Mouse (Mus musculus): ENCODE measurements around the gene Olfr432. TPM values are rescaled to one million over a fixed set of nuclear protein-coding genes. Genes with fewer than 3 reads are reported as not detected.

The Olfr432 gene
- polyA plus RNA-seq, 1 experiment: not detected

GRCm38 (mm10) chr1:174051931-174052536, 3.0 kb downstream of the Olfr432 start:
- no peak for DNase-seq (ENCODE audit: low read depth)
- TF ChIP-seq CTCF (IDR thresholded peaks at IDR 0.05; ENCODE audit: borderline replicate concordance, extremely low read depth, insufficient read depth, insufficient read length) (no peak), POLR2A (IDR thresholded peaks at IDR 0.05; ENCODE audit: borderline replicate concordance, extremely low read depth, insufficient read depth, insufficient read length, poor library complexity, severe bottlenecking) (no peak)

GRCm38 (mm10) chr1:174052981-174053380, 4.0 kb downstream of the Olfr432 start:
- TF ChIP-seq CTCF (IDR thresholded peaks at IDR 0.05; ENCODE audit: borderline replicate concordance, extremely low read depth, insufficient read depth, insufficient read length) (no peak), POLR2A (IDR thresholded peaks at IDR 0.05; ENCODE audit: borderline replicate concordance, extremely low read depth, insufficient read depth, insufficient read length, poor library complexity, severe bottlenecking) (no peak)
- no peak for DNase-seq (ENCODE audit: low read depth)

- DNase-seq (ENCODE audit: low read depth): no peak
- no peak for TF ChIP-seq CTCF (IDR thresholded peaks at IDR 0.05; ENCODE audit: borderline replicate concordance, extremely low read depth, insufficient read depth, insufficient read length)
- no peak for TF ChIP-seq POLR2A (IDR thresholded peaks at IDR 0.05; ENCODE audit: borderline replicate concordance, extremely low read depth, insufficient read depth, insufficient read length, poor library complexity, severe bottlenecking)
Observed at GRCm38 (mm10) chr1:174055248-174055647, 6.2 kb downstream of the Olfr432 start.

- no peak for DNase-seq (ENCODE audit: low read depth)
- TF ChIP-seq CTCF (IDR thresholded peaks at IDR 0.05; ENCODE audit: borderline replicate concordance, extremely low read depth, insufficient read depth, insufficient read length) (no peak), POLR2A (IDR thresholded peaks at IDR 0.05; ENCODE audit: borderline replicate concordance, extremely low read depth, insufficient read depth, insufficient read length, poor library complexity, severe bottlenecking) (no peak)
Observed at GRCm38 (mm10) chr1:174066305-174066704, 17.3 kb downstream of the Olfr432 start, which contains the start of gene Olfr430. Gene Olfr430 (plus strand): TSS chr1:174066605.

- DNase-seq (ENCODE audit: low read depth): no peak
- TF ChIP-seq POLR2A (IDR thresholded peaks at IDR 0.05; ENCODE audit: borderline replicate concordance, extremely low read depth, insufficient read depth, insufficient read length, poor library complexity, severe bottlenecking): no peak
- no peak for TF ChIP-seq CTCF (IDR thresholded peaks at IDR 0.05; ENCODE audit: borderline replicate concordance, extremely low read depth, insufficient read depth, insufficient read length)
Observed at GRCm38 (mm10) chr1:174084031-174084430, 35.0 kb downstream of the Olfr432 start, which contains the start of gene Olfr429. Gene Olfr429 (plus strand): TSS chr1:174084331.

GRCm38 (mm10) chr1:174096591-174096990, 47.6 kb downstream of the Olfr432 start, which contains the start of gene Olfr427:
Gene Olfr427 (plus strand): TSS chr1:174096891.
- DNase-seq (ENCODE audit: low read depth): no peak
- TF ChIP-seq POLR2A (IDR thresholded peaks at IDR 0.05; ENCODE audit: borderline replicate concordance, extremely low read depth, insufficient read depth, insufficient read length, poor library complexity, severe bottlenecking) (no peak), CTCF (IDR thresholded peaks at IDR 0.05; ENCODE audit: borderline replicate concordance, extremely low read depth, insufficient read depth, insufficient read length) (no peak)

- TF ChIP-seq CTCF (IDR thresholded peaks at IDR 0.05; ENCODE audit: borderline replicate concordance, extremely low read depth, insufficient read depth, insufficient read length) (no peak), POLR2A (IDR thresholded peaks at IDR 0.05; ENCODE audit: borderline replicate concordance, extremely low read depth, insufficient read depth, insufficient read length, poor library complexity, severe bottlenecking) (no peak)
- DNase-seq (ENCODE audit: low read depth): peak; percentile 37
Observed at GRCm38 (mm10) chr1:174103735-174104134, 54.7 kb downstream of the Olfr432 start.

Other genes with a start within 250 kb of the Olfr432 start
- gene Ifi211, start 136.2 kb upstream of the Olfr432 start, polyA plus RNA-seq (2012; rRNA removed): 0.11 and 0.23 TPM in 2 replicates
- gene Mndal, start 106.7 kb upstream of the Olfr432 start, polyA plus RNA-seq (2012; rRNA removed): 0.71 and 0.86 TPM in 2 replicates
- gene Ifi203, start 106.5 kb upstream of the Olfr432 start, polyA plus RNA-seq (2012; rRNA removed): 0.47 and 0.57 TPM in 2 replicates
- gene Ifi202b, start 66.5 kb upstream of the Olfr432 start, polyA plus RNA-seq (2012; rRNA removed): 0.05 and 0.10 TPM in 2 replicates
- not detected in 2 replicates for gene Ifi205, start 17.4 kb upstream of the Olfr432 start, polyA plus RNA-seq (2012; rRNA removed)
- 0.04 TPM in 1 of 2 replicates, not detected in the other for gene Olfr433, start 8.5 kb upstream of the Olfr432 start, polyA plus RNA-seq (2012; rRNA removed)
- not detected in 2 replicates for gene Olfr430, start 17.4 kb downstream of the Olfr432 start, polyA plus RNA-seq (2012; rRNA removed)
- gene Olfr429, start 35.1 kb downstream of the Olfr432 start, polyA plus RNA-seq (2012; rRNA removed): not detected in 2 replicates
- not detected in 2 replicates for gene Olfr427, start 47.7 kb downstream of the Olfr432 start, polyA plus RNA-seq (2012; rRNA removed)
- gene Olfr231, start 72.0 kb downstream of the Olfr432 start, polyA plus RNA-seq (2012; rRNA removed): not detected in 2 replicates
- gene Olfr424, start 82.3 kb downstream of the Olfr432 start, polyA plus RNA-seq (2012; rRNA removed): not detected in 2 replicates
- not detected in 2 replicates for gene Olfr420, start 106.4 kb downstream of the Olfr432 start, polyA plus RNA-seq (2012; rRNA removed)
- 0.03 and 0.11 TPM in 2 replicates for gene Spta1, start 123.6 kb downstream of the Olfr432 start, polyA plus RNA-seq (2012; rRNA removed)
- gene Olfr419, start 202.9 kb downstream of the Olfr432 start, polyA plus RNA-seq (2012; rRNA removed): not detected in 2 replicates